Mouse (Mus musculus) cerebellum, adult 9-11 months (tissue): ENCODE measurements around the gene Ip6k2.
A peak's percentile ranks its signal among the peaks of the same experiment; 100 is the strongest.

Experiments
- DNase-seq: peaks from one replicate; pipeline ENCODE4 v3.0.0; 2022

Ip6k2 gene

DNA sequence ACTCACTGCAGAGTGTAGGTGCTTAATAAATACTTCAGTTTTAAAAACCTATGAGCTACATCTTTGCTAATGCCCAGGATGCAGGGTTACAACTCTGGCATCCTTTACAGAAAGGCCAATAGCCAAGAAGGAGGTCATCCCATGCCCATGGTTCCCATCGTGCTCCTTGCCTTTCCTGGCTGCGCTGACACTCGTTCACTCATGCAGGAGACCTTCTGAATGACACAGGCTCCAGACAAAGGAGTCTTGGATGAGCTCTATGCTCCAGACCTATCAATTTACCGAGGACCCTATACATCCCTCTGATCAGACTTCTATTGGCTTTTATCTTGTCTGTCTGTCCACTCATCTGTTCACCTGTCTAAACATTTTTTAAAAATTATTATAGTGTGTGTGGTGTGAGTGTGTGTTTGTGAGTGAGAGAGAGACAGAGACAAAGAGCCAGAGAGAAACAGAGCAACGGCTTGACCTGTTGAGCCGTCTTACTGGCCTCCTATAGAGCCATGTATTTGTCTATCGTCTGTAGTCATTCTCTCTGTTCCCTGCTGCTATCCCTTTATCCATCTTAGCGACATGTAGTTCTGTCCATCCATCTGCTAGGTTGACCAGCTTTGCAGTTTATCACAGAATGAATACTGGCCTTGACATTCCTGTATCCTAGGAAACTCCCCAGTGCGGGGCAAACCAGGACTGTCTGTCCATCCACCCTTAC lies 604 bp upstream of the Ip6k2 start:
- DNase-seq = peak; percentile 43

- DNase-seq = peak; percentile 20
Observed at GRCm38 (mm10) chr9:108785416-108785815, 1.8 kb downstream of the Ip6k2 start.

DNA sequence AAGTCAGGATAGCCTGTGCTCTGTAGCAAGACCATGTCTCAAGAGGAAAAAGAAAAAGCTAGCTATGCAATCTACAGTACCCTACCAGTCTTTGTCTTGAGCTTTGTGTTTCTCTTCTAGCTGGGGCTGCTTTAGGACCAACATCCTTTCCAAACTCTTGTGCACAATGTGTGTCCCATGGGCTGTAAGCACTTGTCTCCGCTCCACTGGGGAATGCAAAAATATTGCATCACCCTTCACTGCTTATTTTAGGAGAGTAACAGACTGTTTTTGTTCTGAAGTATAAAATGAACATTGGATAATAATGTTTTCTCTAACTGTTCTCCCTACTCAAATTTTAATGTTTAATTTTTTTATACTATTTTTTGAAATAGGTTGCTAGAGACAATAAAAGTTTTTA lies 2.9 kb downstream of the Ip6k2 start:
- no peak for DNase-seq

- no peak for DNase-seq
Observed at GRCm38 (mm10) chr9:108787080-108787479, 3.5 kb downstream of the Ip6k2 start.

DNA sequence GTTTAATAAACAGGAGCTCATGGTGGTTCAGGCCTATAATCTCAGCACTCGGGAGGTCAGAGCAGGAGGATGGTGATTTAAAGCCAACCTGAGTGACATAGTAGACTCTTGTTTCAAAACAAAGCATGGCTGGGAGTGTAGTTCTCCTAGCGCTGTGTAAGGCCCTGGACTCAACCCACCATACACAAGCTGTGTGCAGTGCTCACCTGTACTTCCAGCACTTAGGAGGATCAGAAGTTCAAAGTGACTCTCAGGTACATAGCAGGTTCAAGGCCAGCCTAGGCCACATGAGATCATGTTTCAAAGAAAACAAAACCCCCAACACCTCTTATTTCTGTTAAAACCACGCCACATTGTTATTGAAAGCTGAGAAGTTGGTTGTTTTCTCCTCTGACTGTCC lies 5.1 kb downstream of the Ip6k2 start:
- no peak for DNase-seq

DNA sequence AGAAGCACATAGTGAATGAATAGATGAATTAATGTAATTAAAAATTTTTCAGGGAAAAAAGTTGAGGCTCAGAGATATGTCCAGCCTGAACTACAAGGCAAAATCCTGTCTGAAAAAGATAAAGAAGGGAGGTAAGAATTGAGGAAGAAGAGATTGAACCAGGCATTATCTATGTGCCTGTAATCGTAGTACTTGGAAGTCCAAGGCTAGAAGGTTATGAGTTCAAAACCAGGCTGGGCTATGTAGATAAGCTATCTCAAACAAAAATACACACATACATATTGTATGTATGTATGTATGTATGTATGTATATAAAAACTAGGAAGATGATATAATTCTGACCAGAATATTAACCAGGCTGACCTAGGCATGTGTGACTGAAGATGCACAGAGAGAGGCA lies 8.7 kb downstream of the Ip6k2 start:
- no peak for DNase-seq

DNA sequence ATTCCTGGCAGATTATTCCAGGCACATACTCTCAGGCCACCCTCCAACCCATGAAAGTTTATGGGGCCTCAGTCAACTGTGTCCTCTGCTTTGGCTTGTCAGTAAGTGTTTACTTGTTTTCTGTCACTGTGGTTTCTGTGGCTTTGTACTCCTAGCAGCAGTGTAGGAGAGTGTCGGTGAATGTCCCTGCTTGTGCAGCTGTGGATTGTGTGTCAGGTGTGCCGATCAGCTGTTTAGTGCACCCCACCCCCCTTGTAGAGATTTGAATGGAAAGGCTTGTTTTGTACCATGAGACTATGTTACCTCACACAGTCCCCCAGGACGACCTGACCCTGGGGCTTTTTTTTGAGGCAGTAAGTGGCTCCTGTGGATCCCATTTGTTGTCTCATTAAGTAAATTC lies 9.1 kb downstream of the Ip6k2 start:
- DNase-seq = no peak

GRCm38 (mm10) chr9:108795281-108795680 lies 11.7 kb downstream of the Ip6k2 start:
- no peak for DNase-seq

GRCm38 (mm10) chr9:108795762-108796161 lies 12.2 kb downstream of the Ip6k2 start:
- peak; percentile 56 for DNase-seq

- DNase-seq = no peak
Observed at GRCm38 (mm10) chr9:108796351-108796981, 12.9 kb downstream of the Ip6k2 start.

DNA sequence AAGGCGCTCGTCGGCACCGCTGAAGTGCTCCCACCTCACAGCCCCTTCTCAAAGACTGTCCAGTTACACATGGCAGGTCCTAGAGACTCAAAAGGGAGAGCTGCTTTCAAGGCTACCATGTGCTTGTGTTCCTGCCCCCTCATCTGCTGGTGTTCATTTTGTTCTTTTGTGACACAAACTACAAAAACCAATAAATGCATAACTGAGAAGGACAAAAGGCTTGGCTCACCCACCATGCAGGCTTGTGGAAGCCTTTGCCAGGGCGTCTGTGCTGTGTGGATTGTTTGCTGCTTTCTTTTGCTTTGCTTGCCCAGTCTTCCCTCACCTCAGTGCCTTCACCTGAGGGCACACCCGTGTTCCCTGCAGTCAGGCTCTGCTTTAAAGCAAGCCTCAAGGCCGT lies 13.9 kb downstream of the Ip6k2 start:
- no peak for DNase-seq

DNA sequence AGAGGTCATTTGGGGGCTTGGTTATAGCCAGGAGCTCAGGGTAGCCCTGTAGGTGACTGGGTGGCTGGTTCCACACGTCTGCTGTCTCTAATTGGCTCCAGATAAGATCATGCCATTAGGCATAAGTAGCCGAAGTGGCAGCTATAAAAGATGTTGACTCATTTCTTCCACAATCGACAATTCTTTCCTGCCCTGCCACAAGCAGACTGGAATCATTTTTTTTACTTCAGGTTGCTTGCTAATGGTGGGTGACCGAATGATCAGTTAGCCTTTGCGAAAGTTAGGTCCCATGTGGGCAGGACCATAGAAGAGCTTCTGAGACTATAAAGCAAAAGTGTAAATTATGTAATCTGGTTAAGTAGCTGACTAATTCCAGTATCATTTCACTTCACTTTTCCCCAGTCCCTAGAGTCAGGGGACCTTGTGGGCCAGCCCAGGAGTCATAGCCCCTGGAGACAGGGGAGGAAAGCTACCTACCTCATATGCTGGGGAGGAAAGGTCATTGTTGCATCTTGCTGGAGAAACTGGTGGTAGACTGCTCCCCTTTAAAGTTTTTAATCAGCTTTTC lies 15.0 kb downstream of the Ip6k2 start:
- DNase-seq = peak; percentile 10

- peak; percentile 45 for DNase-seq
Observed at GRCm38 (mm10) chr9:108799564-108799963, 16.0 kb downstream of the Ip6k2 start.

GRCm38 (mm10) chr9:108805768-108806167 lies 22.2 kb downstream of the Ip6k2 start:
- peak; percentile 28 for DNase-seq

DNA sequence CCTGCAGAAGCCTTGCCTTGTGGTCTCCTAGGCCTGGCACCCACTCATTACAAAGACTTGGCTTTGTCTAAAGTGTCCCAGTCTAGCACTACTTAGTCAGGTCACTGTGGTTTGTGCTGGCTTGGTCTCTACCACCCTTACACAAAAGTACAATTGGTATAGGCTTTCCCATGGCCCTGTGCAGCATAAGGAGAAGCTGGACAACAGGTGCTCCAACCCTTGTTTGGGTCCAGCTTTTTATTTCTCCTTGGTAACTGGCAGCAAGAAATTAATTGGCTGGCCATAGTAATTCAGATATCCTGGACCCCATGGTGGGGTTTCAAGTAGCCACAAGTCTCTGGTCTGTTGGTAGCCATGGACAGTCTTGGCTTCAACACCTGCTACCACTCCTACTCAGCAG lies 22.8 kb downstream of the Ip6k2 start:
- DNase-seq = peak; percentile 31

GRCm38 (mm10) chr9:108806831-108807230 lies 23.2 kb downstream of the Ip6k2 start:
- DNase-seq = peak; percentile 63

GRCm38 (mm10) chr9:108807674-108808073 lies 24.1 kb downstream of the Ip6k2 start:
- no peak for DNase-seq

- peak; percentile 94 for DNase-seq
Observed at GRCm38 (mm10) chr9:108808163-108808665, 24.6 kb downstream of the Ip6k2 start, which contains the start of gene Nckipsd. Nckipsd (plus strand) TSS chr9:108808368.

DNA sequence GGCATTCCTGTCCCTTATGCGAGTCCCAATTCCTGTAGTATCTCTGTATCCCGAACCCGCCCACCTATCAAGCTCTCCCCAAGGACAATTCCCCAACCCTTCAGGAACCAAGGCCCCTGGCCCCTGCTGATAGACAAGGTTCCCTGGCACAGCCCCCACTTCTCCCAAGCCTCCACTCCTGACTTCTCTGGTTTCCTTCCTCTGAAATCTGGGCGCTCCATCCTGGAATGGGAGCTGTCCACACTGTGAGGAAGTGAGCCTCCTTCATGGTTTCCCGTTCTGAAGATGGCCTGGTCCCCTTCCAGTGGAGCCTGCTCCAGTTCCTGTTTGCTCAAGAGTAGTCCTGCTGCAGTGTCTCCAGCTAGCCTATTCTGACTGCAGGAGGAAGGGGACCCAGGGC lies 25.6 kb downstream of the Ip6k2 start:
- DNase-seq = peak; percentile 49

DNA sequence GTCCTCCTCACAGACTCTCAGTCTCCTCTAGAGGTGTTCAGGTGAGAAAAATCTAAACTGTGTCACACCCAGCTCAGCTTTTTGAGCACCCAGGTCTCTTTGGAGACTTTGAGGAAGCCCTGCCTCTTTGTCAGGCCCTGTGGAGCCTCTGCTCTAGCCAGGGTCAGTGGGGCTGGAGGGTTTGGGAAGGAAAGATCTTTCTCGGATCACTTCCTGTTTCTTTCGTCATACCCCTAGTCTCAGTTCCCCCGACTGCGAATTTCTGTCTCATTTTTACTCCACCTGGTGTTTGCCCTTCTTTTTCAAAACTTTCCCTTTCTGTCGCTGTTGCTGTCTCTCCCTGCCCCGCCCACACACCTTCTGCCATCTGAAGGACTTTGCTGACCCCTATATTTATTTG lies 26.1 kb downstream of the Ip6k2 start:
- peak; percentile 19 for DNase-seq

- peak; percentile 47 for DNase-seq
Observed at GRCm38 (mm10) chr9:108810516-108810915, 26.9 kb downstream of the Ip6k2 start.

- peak; percentile 13 for DNase-seq
Observed at GRCm38 (mm10) chr9:108815557-108815956, 32.0 kb downstream of the Ip6k2 start.

DNA sequence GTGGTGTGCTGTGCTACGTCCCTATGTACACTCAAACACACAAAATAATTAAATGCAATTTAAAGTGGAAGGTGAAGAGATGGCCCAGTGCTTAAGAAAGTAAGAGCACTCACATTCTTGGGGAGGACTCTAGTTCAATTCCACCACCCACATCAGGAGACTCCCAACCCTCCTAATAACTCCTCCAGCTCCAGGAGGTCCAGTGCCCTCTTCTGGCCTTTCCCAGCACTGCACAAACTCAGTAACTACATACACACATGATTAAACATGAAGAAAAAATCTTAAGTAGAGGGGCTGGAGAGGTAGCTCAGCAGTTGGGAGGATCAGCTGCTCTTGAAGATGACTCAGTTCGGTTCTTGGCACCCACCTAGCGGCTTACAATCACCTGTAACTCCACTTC lies 35.9 kb downstream of the Ip6k2 start:
- DNase-seq = peak; percentile 63

DNA sequence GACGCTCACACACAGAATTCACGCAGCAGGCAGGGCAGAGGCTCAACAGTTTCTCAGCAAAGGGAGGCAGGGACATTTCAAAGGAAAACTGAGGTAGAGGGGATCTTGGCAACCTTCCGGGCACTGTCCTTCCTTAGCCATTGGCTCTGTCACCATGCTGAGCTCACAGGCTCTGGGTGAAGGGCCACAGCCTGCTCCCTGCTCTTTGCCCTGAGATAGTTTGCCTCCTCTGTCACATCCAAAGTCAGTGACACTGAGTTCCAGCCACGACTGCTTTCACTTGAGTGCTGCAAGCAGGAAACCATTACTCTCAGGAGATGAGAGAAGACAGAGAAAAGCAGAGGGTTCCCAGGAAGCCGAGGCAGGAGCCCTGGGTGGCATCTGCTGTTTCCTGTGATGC lies 36.5 kb downstream of the Ip6k2 start:
- no peak for DNase-seq
